9 mouse cellular contexts compared by ENCODE assay signal in the genomic region with DNA sequence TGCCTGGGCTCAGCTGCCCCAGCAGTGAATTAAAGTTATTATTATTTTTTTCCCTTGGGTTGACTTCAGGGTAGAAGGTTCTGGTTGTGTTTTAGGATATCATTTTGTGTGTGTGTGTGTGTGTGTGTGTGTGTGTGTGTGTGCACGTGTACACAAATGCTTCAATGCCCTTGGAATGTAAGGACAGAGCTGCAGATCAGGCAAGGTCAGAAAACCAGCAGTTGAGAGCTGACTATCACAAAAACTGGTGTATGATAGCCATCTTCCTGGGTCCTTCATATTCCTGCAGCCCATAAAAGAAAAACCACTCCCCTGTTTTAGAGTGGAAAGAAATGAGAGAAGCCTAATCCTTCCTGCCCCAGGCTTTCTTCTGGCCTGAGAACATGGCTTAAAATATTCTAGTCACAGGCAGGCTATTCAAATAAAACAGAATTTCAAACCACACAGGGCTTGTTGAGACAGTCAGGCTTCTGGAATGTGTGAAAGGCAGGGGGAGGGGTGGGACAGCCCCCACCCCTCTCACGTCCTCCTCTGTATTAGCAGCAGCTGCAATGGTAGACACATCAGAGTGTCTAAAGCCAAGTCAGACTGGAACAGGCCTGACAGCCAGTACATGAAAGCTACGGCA.
DNase-seq lines count a peak whose midpoint lies in the region; ATAC-seq lines count a peak whose summit lies in the region.
"Had no signal": no experiment of that assay in that cellular context is flagged by ENCODE, and none has a peak within 500 bp of the region (broad histone marks: within the 10 kb centered on the region; RNA-seq: fewer than 3 reads in every experiment).

No protein-coding gene starts in this region.

- no peak overlapping the region for H3K9ac ChIP-seq in hindbrain, embryonic 11.5 days (ENCODE audit: low read depth, low read length)
- H3K9ac ChIP-seq in midbrain, embryonic 13.5 days (replicated peaks), result no peak overlapping the region
- H3K9ac ChIP-seq: liver, embryonic 13.5 days had no signal

- no peak overlapping the region for H3K4me2 ChIP-seq in hindbrain, embryonic 11.5 days (replicated peaks; ENCODE audit: low read depth, low read length)
- H3K4me2 ChIP-seq in midbrain, embryonic 13.5 days (replicated peaks), result no peak overlapping the region
- H3K4me2 ChIP-seq: liver, embryonic 13.5 days had no signal

- peak overlapping the region; percentile 56; the same call in 1 of the 2 replicates for H3K27ac ChIP-seq in heart, embryonic 10.5 days
- peak overlapping the region; percentile 39; the same call in 1 of the 2 replicates for H3K27ac ChIP-seq in hindbrain, embryonic 11.5 days (ENCODE audit: low read depth, low read length)
- H3K27ac ChIP-seq in midbrain, embryonic 13.5 days, result peak overlapping the region; percentile 80
- H3K27ac ChIP-seq: liver, embryonic 13.5 days had no signal

- ATAC-seq in hindbrain, embryonic 11.5 days (ENCODE audit: low FRiP score), result peak; percentile 95
- peak; percentile 96 for ATAC-seq in midbrain, embryonic 13.5 days

- H3K9me3 ChIP-seq in heart, embryonic 10.5 days, result no peaks in the 10 kb centered on the region
- no peaks in the 10 kb centered on the region for H3K9me3 ChIP-seq in hindbrain, embryonic 11.5 days (ENCODE audit: control insufficient read depth, low read length)
- no peaks in the 10 kb centered on the region for H3K9me3 ChIP-seq in midbrain, embryonic 13.5 days
- H3K9me3 ChIP-seq: liver, embryonic 13.5 days had no signal

- H3K4me3 ChIP-seq in heart, embryonic 10.5 days, result no peak overlapping the region
- no peak overlapping the region for H3K4me3 ChIP-seq in hindbrain, embryonic 11.5 days (ENCODE audit: low read depth, low read length)
- H3K4me3 ChIP-seq in midbrain, embryonic 13.5 days (replicated peaks), result no peak overlapping the region
- H3K4me3 ChIP-seq: liver, embryonic 13.5 days had no signal

- intact Hi-C loops in heart, postnatal 36 days (cut with DNase I), result no loop called here

- no peaks in the 10 kb centered on the region for H3K27me3 ChIP-seq in heart, embryonic 10.5 days (ENCODE audit: insufficient read depth, poor library complexity, severe bottlenecking)
- H3K27me3 ChIP-seq in hindbrain, embryonic 11.5 days (ENCODE audit: control insufficient read depth, insufficient read depth, low read length), result no peaks in the 10 kb centered on the region
- no peaks in the 10 kb centered on the region for H3K27me3 ChIP-seq in midbrain, embryonic 13.5 days
- H3K27me3 ChIP-seq: liver, embryonic 13.5 days had no signal

- no peaks in the 10 kb centered on the region for H3K36me3 ChIP-seq in heart, embryonic 10.5 days
- H3K36me3 ChIP-seq in hindbrain, embryonic 11.5 days (ENCODE audit: control insufficient read depth, insufficient read depth, low read length), result no peaks in the 10 kb centered on the region
- no peaks in the 10 kb centered on the region for H3K36me3 ChIP-seq in midbrain, embryonic 13.5 days
- H3K36me3 ChIP-seq: liver, embryonic 13.5 days had no signal

- 41% methylated on average over 3 of the region's 3 CpGs for WGBS in heart, embryonic 10.5 days
- WGBS in hindbrain, embryonic 11.5 days, result 31% methylated on average over 3 of the region's 3 CpGs
- 17% methylated on average over 3 of the region's 3 CpGs for WGBS in midbrain, embryonic 13.5 days

- DNase-seq in heart, embryonic 10.5 days (ENCODE audit: low spot score), result no peak
- no peak for DNase-seq in heart, postnatal 36 days
- peak; percentile 5 for DNase-seq in ZHBTc4 (ENCODE audit: low read depth, low spot score)
- peak; percentile 59 for DNase-seq in hindbrain, embryonic 11.5 days (ENCODE audit: low spot score)
- no peak for DNase-seq in thymus, postnatal 25 days
- DNase-seq in right cerebral cortex, adult 18-20 months, result no peak
- DNase-seq in T-cell, adult 2 months (ENCODE audit: low spot score), result no peak
- DNase-seq: liver, embryonic 13.5 days had no signal

- peaks cover 11% of the 10 kb centered on the region for H3K4me1 ChIP-seq in heart, embryonic 10.5 days
- H3K4me1 ChIP-seq in hindbrain, embryonic 11.5 days (replicated peaks; ENCODE audit: control insufficient read depth, insufficient read depth, low read length), result no peaks in the 10 kb centered on the region; the same call in 1 of the 2 replicates
- peaks cover 36% of the 10 kb centered on the region for H3K4me1 ChIP-seq in midbrain, embryonic 13.5 days (replicated peaks)
- H3K4me1 ChIP-seq: liver, embryonic 13.5 days had no signal

Comparison
In these comparisons a context has a peak if more than half of its experiments do, and no peak if none do; other contexts are left out.
1. DNase-seq: peak in ZHBTc4 (single experiment) and hindbrain, embryonic 11.5 days (single experiment); none in heart, embryonic 10.5 days (single experiment), heart, postnatal 36 days (0 of 2), thymus, postnatal 25 days (single experiment), right cerebral cortex, adult 18-20 months (single experiment) and T-cell, adult 2 months (single experiment).
2. Peak in every context shown above with its lines, with median percentiles within 50 percentile points of each other: H3K27ac ChIP-seq.